Mouse (Mus musculus): ENCODE measurements at regions not wholly inside any gene's neighbourhood (a gene's known extent, or its start where the extent isn't known, plus 50 kb on each side); places are given as distances from the start of the nearest gene placed in this dataset.

DNA sequence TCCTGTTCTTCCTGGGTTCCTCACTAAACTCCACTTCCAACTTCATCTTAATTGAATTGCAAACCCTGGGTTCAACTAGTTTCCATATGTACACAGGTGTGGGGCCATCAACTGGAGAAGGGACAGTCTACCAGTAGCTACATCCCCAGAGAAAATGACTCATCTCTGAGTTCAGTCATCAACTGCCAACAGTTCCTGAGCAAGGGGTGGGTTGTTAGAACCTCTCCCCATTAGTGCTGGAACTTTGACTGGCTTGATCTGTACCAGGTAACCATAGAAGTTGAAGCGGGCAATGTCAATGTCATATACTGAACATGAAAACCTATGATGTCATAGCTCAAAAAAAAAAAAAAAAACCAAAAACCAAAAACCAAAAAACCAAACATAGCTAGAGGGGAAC lies 69.8 kb downstream of the Gm21750 start:
- DNase-seq (ENCODE audit: low read depth) = no peak

DNA sequence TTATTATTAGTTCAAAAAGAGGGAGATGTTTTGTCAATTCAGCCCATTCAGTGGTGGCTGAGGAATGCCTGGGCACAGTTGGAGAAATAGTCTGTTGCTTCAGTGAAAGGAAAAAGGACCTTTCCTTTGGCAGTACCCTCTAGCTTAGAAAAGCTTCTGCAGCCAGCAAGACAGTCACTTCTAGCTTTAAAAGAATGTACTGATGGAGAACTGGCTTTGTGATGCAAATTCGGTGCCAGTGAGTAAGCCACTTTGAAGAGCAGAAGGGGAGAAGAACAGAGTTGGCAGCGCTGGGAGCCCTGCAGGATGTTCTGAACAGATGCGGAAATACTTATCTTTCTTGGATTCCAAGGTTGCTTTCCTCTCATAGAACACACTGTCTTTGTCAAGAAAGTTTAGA lies 71.1 kb downstream of the Gm21750 start:
- no peak for DNase-seq (ENCODE audit: low read depth)

DNA sequence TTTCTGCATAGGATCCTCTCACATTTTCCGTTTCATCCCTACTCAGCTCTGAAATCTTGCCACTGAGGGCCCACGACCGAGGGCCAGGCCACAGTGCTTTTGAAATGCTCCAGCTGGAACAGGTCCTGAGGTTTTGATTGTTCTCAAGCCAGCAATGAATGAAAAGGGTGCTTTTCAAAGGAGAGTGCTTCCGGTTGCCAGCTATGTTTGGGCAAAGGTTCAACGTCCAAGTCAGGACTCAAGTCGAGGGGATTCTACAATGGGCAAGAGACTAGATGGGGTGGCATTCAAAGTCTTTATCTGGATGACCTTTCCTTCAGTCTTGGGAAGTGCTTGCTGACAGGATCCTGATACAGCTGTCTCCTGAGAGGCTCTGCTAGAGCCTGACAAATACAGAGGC lies 89.8 kb downstream of the Gm21750 start:
- DNase-seq (ENCODE audit: low read depth) = no peak

DNA sequence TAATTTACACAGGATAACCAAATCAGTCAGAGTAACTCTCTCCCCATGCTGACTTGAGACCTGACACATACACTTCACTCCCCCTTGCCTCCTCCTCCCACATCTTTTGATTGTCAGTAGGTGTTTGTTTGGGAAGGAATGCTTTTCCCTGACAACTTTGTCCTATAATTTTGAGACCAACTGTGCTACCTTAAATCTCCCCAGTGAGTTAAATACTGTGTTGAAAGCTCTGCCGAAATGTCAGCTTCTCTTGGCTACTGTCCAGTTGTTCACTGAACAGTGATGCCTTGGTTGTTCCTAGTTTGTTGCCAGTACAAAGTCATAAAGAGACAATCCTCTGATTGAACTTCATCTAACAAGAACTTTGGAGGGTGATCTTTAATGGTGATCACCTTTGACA lies 99.0 kb downstream of the Gm21750 start:
- peak; percentile 5 for DNase-seq (ENCODE audit: low read depth)

DNA sequence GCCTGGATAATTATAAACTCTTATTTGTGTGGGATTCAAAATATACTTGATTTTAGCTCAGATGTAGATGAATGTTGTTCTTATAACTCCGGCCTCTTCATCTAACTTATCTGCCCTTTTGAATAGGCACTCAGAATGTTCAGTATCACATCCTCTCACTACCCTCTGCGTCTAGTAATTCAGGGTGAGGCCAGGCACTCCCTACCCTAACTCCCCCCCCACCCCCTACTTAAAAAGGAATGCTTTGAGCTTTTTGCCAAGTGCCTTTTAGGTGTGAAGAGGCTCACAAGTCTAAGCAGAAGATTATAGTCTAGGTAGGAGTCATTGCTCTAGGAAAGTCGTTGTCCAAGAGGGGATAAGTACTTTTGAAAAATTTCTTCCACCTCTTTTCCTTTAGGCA lies 111.9 kb downstream of the Gm21750 start:
- DNase-seq (ENCODE audit: low read depth) = no peak

DNA sequence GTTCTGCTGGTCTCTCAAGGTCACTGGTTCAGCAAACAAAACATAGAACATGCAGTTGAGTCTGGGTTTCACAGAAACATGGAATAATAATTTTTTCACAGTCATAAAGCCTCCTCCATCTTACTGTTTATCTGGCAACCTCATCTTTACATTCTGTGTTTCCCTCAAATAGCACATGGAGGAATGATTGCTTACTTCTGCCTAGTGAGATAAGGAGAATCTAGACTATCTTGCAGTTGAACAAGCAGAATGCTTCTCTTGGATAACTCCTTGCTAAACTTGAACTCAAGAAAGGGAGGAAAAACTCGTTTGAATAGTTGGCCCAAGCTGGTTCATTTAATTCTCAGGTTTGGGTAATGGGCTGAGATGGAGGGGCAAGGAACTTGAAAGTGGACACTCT lies 112.8 kb downstream of the Gm21750 start:
- DNase-seq (ENCODE audit: low read depth) = no peak

DNA sequence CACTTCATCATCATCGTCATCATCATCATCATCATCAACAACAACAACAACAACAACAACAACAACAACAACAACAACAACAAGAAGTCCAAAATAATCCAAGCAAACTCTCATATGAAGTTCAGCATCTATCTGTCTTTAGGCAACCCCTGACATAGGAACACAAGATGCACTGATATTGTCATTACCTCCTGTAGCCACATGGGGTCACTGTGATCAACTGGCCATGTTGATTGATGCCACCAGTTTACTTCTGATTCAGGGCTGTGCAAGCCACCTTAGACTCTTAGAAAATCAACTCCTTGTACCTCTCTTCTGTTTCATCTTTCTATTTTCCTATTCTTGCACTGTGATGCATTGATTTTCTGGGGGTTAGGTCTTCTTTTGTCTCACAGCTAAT lies 115.0 kb downstream of the Gm21750 start:
- DNase-seq (ENCODE audit: low read depth) = peak; percentile 83

DNA sequence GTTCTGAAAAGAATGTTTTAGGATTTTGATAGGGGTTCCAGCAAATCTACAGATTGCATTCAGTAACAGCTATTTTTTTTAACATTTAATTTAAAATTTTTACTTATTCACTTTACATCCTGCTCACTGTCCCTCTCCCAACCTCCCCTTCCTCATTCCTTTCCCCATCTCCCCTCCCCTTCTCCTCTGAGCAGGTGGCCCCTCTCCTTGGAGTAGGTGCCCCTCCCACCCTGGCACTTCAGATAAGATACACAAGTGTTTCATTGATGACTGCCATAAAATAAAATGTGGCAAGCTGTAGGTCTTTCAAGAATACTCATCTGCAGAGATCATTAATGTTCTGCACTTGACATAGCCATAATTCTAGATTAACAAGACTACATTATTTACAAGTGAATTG lies 146.1 kb downstream of the Gm21750 start:
- DNase-seq (ENCODE audit: low read depth) = no peak

DNA sequence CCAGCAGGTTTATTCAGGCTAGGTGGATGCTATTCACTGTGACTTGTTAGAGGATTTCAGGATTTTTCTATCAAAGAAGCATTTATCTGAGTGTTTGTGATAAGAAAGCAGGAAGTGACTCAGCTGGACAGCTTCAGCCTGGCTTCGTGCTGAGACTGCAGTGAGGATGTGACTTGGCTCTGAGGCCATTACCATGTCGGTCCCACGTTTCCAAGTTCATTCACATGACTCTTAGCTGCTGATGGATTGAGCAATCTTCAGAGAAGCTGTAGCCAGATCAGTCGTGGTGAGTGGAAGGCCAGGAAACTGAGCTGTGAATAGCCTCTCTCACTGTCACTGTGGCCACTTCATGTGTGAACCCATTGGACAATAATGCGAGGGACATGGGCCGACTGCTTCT lies 177.9 kb downstream of the Gm21750 start:
- peak; percentile 49 for DNase-seq (ENCODE audit: low read depth)

DNA sequence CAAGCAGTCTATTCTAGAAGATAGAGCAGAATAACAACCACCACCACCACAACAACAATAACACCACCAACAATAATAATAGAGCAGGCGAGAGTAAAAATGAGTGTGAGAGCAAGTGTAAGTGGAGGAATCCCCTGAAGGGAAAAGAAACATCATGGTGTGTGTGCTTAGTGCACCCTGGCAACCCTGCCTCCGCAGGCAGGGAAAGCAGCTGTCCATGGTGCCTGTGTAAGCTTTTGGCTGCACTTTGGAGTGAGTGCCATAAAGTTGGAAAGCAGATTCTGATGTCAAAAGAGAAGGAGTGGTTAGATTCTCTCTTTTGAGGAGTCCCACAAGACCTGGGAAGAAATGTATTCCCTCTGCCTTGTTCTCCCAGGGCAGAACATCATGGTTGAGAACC lies 200.8 kb downstream of the Gm21750 start:
- DNase-seq (ENCODE audit: low read depth) = peak; percentile 66

DNA sequence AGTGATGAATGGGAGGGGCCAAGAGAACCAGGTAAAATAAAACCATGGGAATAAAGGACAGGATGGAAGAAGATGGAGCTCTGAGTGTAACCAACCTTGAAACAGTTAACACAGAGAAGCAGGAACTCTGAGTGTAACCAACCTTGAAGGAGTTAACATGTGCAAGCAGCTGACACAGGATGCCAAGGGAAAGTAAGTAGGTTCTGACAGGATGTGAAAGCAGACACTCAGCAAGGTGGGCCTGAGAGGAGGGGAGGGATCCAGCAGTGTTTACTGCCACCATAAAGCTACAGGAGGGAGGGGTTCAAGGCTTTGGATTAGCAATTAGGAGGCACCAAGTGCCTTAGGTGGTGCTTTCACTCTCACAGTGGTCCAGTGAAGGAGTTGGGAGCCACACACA lies 213.3 kb downstream of the Gm21750 start:
- DNase-seq (ENCODE audit: low read depth) = no peak

DNA sequence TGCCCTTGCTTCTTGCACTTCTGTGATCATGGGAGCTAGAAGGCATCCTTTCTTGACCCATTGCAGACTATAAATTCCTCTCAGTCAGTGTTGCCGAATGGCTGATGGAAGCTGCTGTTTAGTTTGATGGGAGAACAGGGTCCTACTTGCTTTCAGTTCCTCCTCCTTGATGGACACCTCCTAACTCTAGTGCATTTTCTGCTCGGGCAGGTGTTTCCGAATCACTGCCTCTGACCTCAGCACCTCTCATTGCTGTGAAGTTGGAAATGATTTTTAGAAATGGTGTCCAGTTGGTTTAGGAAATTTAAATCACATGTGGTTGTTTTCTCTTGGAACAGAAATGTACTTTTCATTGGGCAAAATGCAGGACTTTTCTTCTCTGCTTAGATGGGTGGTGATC lies 214.9 kb downstream of the Gm21750 start:
- DNase-seq (ENCODE audit: low read depth) = no peak

DNA sequence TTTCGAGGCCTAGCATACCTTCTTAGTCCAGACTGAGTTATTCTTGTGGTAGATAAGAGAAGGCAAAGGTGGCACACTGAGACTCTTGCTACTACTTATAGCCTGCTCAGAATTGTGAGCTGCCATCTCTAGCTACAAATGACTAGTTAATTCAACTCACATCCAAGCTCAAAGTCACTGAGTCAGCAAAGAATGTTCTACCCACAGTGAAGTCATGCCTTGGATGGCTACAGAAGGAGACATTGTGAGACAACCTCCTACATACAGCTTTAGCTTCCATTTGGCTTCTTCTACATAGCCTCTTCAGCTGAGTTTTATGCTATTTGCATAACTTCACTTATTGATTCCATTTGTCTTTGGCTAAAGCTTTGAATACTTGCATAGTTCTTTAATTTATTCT lies 217.2 kb downstream of the Gm21750 start:
- no peak for DNase-seq (ENCODE audit: low read depth)

DNA sequence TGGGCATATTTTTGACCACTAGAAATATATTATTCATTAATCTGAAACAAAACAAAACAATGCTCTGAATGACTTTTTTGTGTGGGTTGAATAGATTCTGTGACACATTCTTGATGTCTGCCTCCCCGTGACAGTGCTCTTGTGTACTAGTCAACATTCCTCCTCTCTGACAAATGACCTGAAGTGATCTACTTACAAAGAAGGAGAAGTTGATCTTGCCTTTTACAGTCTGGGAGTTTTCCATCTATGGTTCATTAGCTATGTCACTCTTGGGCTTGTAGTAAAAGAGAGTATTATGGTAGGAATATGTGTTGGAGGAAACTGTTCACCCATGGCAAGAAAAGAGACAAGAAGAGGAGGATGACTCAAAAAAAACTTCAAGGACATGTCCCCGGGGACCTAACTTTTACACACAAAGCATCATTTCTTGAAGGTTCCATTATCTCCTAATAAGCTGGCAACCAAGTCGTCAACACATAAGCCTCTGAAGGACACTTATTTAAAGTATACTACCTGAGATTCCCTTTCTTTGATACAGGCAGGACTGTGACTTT lies 217.9 kb downstream of the Gm21750 start:
- DNase-seq (ENCODE audit: low read depth) = no peak

DNA sequence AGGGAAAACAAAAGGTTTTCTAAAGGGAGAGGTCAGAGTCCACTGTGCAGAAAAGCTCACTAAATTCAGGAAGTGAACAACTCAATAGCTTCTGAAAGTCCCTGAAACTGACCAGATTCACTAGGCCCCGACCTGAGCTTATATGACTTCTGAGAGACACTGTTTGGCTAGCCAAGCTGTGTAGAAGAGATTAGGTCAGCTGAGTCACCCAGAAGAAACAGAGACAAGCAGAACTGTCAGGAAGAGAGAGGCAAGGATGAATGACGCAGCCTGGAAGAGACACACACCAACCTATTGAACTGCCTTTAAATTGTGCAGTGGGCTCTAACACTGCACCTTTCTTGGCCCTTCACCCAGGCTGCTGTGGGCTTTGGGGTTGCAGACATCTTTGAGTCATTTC lies 230.4 kb downstream of the Gm21750 start:
- DNase-seq (ENCODE audit: low read depth) = no peak

DNA sequence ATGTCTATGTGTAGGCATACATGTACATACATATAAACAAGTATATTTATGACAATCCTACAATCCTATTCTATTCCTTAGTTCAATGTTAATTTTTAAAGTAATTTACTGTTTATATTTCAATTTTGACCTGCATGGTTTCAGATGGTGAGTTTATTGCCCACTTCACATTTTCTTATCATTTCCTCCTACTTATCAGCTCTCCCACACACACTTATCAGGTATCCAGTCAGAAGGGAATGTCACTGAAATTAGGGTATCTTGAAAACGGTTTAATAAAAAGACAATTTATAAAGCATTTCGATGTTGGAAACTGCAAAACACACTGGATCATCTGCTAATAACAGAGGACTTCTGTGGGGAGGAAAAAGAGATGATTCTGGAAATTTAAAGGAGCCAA lies 233.8 kb downstream of the Gm21750 start:
- DNase-seq (ENCODE audit: low read depth) = no peak

DNA sequence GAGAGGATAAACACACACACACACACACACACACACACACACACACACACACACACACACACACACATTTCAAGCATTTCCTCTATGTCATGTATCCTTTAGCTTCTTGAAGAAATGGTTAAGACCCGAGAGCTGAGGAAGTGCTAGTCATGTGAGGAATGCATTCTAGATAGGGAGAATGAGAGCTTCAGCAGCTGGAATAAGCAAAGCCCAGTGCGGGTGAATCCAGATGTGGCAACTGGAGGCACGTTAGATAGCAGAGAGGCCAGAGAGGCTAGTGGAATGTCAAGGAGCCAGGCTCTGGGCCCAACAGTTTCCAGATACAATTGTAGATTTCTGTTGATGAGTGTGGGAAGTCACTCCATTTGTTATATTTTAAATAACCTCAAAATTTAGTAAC lies 234.2 kb downstream of the Gm21750 start:
- no peak for DNase-seq (ENCODE audit: low read depth)

DNA sequence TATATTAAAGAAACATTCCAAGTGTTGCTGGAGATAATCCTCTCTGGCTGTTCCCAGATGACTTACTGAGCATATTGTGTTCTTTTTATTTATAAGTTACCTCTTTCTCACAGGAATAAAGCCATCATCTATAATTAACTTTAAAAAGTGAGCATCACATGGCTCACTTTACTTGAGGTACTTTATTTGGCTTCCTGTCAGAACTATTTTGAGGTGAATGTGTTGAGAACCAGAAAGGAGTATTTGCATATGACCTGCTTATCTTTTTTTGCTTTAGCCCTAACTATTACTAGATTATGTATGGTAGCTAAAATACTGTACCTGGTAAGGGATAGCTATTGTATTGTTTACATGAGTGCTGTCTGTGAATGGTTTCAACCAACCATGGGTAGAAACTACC lies 238.1 kb downstream of the Gm21750 start:
- no peak for DNase-seq (ENCODE audit: low read depth)

DNA sequence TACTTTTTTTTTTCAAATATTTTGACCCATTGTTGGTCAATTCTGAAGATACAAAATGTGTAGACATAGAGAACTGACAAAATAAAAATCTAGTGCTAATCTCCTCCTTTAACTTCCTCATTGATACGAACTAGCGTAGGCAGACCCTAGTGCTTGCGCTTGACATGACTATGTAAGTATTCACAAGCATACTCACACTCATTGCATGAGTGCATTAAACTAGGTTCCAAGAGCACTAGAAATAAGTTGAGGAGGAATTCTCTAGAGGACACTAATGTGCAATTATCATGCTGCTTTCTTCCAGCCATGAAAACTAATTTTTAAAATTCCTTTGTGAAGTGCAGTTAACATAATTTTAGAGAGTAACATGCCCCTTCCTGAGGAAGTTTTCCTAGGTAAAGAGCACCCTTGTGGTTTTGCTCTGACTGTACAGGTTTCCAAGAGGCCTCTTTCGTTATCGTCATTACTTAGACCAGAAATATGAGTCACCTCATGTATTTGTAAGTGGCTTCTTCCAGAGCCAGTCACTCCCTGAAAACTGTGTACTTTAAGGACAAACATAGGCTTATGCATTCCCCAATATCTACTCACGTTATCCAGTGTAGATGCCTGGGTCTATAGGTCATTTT lies 241.2 kb downstream of the Gm21750 start:
- DNase-seq (ENCODE audit: low read depth) = peak; percentile 39

DNA sequence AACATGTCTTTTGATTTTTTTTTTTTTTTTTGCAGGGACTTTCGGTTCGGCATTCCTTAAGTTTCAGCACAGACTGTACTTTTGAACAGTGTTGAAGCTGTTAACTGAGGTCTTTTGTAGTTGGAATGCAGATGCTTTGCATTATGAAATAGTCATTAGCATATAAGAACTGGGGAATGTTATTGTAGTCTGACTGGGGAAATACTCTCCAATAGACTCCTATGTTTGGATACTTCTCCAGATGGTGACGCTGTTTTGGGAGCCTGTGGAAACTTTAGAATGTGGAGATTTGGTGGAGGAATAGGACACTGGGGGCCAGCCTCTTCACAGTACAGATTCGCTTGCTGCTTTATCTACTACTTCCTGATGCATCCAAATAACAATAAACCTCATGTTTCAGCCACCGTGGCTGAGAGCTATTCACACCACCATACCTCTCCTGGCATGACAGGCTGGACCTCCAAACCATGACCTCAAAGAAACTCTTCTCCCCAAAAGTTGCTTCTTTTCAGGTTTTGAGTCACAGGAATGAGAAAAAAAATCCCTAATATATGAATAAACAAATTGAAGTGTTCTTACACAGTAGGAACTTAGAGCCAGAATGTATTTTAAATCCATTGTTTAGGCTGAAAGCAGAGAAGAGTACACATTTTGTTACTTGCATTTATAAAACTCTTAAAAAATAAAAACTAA lies 252.9 kb downstream of the Gm21750 start:
- DNase-seq (ENCODE audit: low read depth) = peak; percentile 41

DNA sequence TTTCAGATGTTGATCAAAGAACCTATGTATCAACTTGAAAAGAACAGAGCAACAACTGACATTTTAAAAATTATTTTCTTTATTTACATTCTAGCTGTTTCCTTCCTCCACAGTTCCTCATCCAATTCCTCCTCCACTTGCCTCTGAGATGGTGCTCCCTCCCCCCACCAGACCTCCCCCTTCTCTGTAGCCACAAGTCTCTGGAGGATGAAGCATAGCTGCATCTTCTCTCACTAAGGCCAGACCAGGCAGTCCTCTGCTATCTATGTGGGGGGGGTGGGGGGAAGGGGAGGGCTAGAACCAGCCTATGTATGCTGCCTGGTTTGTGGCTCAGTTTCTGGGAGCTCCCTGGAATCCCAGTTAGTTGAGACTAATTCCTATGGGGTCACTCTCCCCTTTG lies 255.0 kb downstream of the Gm21750 start:
- DNase-seq (ENCODE audit: low read depth) = no peak

DNA sequence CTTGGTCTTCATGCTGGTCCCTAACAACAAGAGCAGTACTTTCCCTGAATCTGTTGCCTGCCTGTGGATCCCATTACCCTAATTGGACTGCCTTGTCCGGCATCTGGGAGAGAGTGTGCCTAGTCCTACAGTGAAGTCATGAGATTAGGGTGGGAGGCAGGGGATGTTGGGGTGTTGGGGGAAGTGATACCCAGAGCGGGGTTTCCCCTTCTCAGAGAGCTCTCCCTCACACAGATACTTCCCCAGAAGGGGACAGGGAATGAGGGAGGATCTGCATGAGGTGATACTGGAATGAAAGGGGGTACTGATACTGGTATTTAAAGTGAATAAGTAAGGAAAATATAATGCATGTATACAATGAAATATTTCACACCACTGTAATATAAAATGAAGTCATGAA lies 270.1 kb downstream of the Gm21750 start:
- DNase-seq (ENCODE audit: low read depth) = no peak

DNA sequence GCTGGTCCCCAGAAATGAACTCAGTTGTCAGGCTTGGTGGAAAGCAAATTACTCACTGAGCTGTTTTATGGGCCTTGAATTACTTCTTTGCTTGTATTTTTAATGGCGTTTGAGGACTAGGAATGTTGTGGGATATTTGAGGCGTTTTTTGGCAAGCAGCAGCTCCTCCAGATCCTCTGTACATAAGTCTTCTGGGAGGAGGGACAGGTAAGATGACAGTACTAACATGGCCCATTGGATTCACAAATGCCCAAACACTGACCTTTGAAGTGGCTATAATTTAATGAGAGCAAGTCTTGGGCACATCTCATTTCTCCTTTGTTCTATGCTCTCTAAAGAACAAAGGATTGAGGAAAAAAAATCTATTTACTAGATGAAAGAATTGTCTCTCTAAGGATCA lies 286.3 kb downstream of the Gm21750 start:
- DNase-seq (ENCODE audit: low read depth) = no peak

DNA sequence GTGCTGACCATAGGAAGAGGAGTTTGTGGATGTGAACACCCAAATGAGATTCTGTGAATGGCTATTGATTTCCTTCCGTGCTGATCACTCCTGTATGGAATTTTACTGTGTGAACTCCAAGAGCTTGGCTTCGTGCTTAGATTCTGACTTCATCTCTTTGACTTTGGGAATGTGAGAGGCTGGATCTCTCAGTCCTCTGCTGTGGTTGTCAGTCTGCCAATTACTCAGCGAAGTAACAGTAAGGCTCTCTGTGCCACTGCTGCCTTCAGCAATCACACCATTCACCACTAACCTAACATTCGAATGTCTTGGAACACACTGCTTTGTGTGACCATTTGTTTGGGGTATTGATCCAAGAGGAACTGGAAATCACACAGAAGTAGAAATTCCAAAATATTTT lies 291.5 kb downstream of the Gm21750 start:
- DNase-seq (ENCODE audit: low read depth) = peak; percentile 50
